Mouse (Mus musculus): ENCODE measurements around the gene Dad1.

- TF ChIP-seq CTCF (IDR thresholded peaks at IDR 0.05; ENCODE audit: extremely low read depth, insufficient read depth, insufficient read length, insufficient replicate concordance), result no peak
- TF ChIP-seq POLR2A (IDR thresholded peaks at IDR 0.05; ENCODE audit: low read depth, low read length), result no peak
These were observed 14.1 kb upstream of the Dad1 start for GRCm38 (mm10) chr14:54267966-54268365.
